Mouse (Mus musculus) lung, adult 2 months (tissue): ENCODE data around the gene Limd1. TPM values are rescaled to one million over a fixed set of nuclear protein-coding genes. Genes with fewer than 3 reads are reported as not detected.

ENCODE experiments used
- DNase-seq: peaks from one replicate; pipeline ENCODE4 v3.0.0; 2022
- H3K4me1 ChIP-seq: fragments of 200-500 bp; 2 replicates; pipeline ENCODE4 v1.6.1; 2011; ENCODE audit warnings: low read length; ENCODE audit not compliant: control insufficient read depth, insufficient read depth
- H3K4me3 ChIP-seq: fragments of 200-500 bp; replicated peaks from 2 replicates; pipeline ENCODE3; 2011; ENCODE audit warnings: low read depth, mild to moderate bottlenecking, control low read depth, low read length; ENCODE audit errors: extremely low read depth
- CTCF ChIP-seq: fragments of 200-500 bp; IDR thresholded peaks from 2 replicates; pipeline ENCODE4 v1.5.1; 2011; ENCODE audit warnings: mild to moderate bottlenecking, low read length, control low read depth; ENCODE audit not compliant: insufficient read depth
- POLR2A ChIP-seq: fragments of 200-500 bp; IDR thresholded peaks from 2 replicates; pipeline ENCODE4 v1.6.1; 2011; ENCODE audit warnings: low read depth, mild to moderate bottlenecking, control low read depth, low read length, borderline replicate concordance; ENCODE audit errors: extremely low read depth
- WGBS: fragments of 180-500 bp; shearing (Covaris S2); methylation state at CpG from one replicate; pipeline ENCODE4 v1.1.7; 2018; 5-methylcytosine and 5-hydroxymethylcytosine counted together
- polyA plus RNA-seq: library from polyadenylated mRNA; depleted of rRNA; stranded (reverse); fragments of >200 nt; gene quantifications from 2 replicates; pipeline ENCODE4 v1.2.3, GENCODE M21; 2012; rRNA removed

Gene Limd1
- polyA plus RNA-seq, 1 experiment = 73.5 TPM

GRCm38 (mm10) chr9:123538189-123538588 lies 59.7 kb downstream of the Limd1 start:
- DNase-seq = no peak
- Histone ChIP-seq H3K4me3 (no peak overlapping the region), H3K4me1 (peaks cover 7% of the 10 kb centered on the region)
- 68% methylated on average over 4 of the region's 4 CpGs for WGBS
- TF ChIP-seq CTCF (no peak), POLR2A (no peak)

- no peak for TF ChIP-seq POLR2A
- no peak for TF ChIP-seq CTCF
- Histone ChIP-seq H3K4me3 (no peak overlapping the region), H3K4me1 (peaks cover 7% of the 10 kb centered on the region)
- 18% methylated on average over 1 of the region's 1 CpGs for WGBS
- DNase-seq = no peak
Observed at GRCm38 (mm10) chr9:123539093-123539492, 60.6 kb downstream of the Limd1 start.

GRCm38 (mm10) chr9:123539823-123540222 lies 61.3 kb downstream of the Limd1 start:
- TF ChIP-seq POLR2A (no peak), CTCF (no peak)
- DNase-seq = no peak
- 70% methylated on average over 2 of the region's 2 CpGs for WGBS
- H3K4me3 ChIP-seq = no peak overlapping the region
- H3K4me1 ChIP-seq = peaks cover 7% of the 10 kb centered on the region

- TF ChIP-seq POLR2A (no peak), CTCF (no peak)
- H3K4me1 ChIP-seq = no peaks in the 10 kb centered on the region
- 71% methylated on average over 3 of the region's 3 CpGs for WGBS
- no peak overlapping the region for H3K4me3 ChIP-seq
- DNase-seq = no peak
Observed at GRCm38 (mm10) chr9:123554599-123554998, 76.1 kb downstream of the Limd1 start.

Other genes starting within 250 kb of the Limd1 start
- 7.3 and 14.5 TPM in 2 replicates for gene Tmem158, start 217.9 kb upstream of the Limd1 start, polyA plus RNA-seq
- gene Lars2, start 111.8 kb upstream of the Limd1 start, polyA plus RNA-seq = 177 and 466 TPM in 2 replicates
- 5.6 and 9.8 TPM in 2 replicates for gene Sacm1l, start 51.1 kb downstream of the Limd1 start, polyA plus RNA-seq
- gene Slc6a20b, start 153.9 kb downstream of the Limd1 start, polyA plus RNA-seq = 0.07 and 0.08 TPM in 2 replicates
- 0.67 and 0.84 TPM in 2 replicates for gene Ccr9, start 199.7 kb downstream of the Limd1 start, polyA plus RNA-seq
- 1.4 and 3.1 TPM in 2 replicates for gene Slc6a20a, start 200.2 kb downstream of the Limd1 start, polyA plus RNA-seq
- gene Lztfl1, start 239.0 kb downstream of the Limd1 start, polyA plus RNA-seq = 2.6 and 4.5 TPM in 2 replicates